22 mouse cellular contexts compared by ENCODE assay signal in genomic region chr16:17642311-17642710, GRCm38 (mm10). TPM values are rescaled to one million over a fixed set of nuclear protein-coding genes. Genes with fewer than 3 reads are reported as not detected.
DNase-seq lines count a peak whose midpoint lies in the region; ATAC-seq and TF ChIP-seq lines count a peak whose summit lies in the region.
"Had no signal": no experiment of that assay in that cellular context is flagged by ENCODE, and none has a peak within 500 bp of the region (broad histone marks: within the 10 kb centered on the region; RNA-seq: fewer than 3 reads in every experiment).

No protein-coding gene starts in this region.

- WGBS in hindbrain, embryonic 12.5 days, result 94% methylated on average over 8 of the region's 8 CpGs
- 86% methylated on average over 8 of the region's 8 CpGs for WGBS in hindbrain, embryonic 14.5 days
- 90% methylated on average over 8 of the region's 8 CpGs for WGBS in midbrain, postnatal 0 days
- 96% methylated on average over 8 of the region's 8 CpGs for WGBS in midbrain, embryonic 10.5 days

- H3K27ac ChIP-seq in hindbrain, embryonic 12.5 days, result 0 out of 2 replicates have a peak overlapping the region, but pooled peaks have one; percentile 8
- H3K27ac ChIP-seq in hindbrain, embryonic 14.5 days, result no peak overlapping the region
- no peak overlapping the region for H3K27ac ChIP-seq in midbrain, postnatal 0 days (ENCODE audit: low read depth, low read length)
- no peak overlapping the region for H3K27ac ChIP-seq in midbrain, embryonic 10.5 days (replicated peaks)
- H3K27ac ChIP-seq: embryonic facial prominence, embryonic 13.5 days; limb, embryonic 10.5 days; liver, embryonic 13.5 days; neural tube, embryonic 13.5 days; stomach, embryonic 15.5 days had no signal

- H3K27me3 ChIP-seq in hindbrain, embryonic 12.5 days, result no peaks in the 10 kb centered on the region
- H3K27me3 ChIP-seq in hindbrain, embryonic 14.5 days (ENCODE audit: control insufficient read depth, insufficient read depth, low read length), result no peaks in the 10 kb centered on the region
- H3K27me3 ChIP-seq in midbrain, postnatal 0 days (ENCODE audit: insufficient read depth, low read length), result no peaks in the 10 kb centered on the region
- no peaks in the 10 kb centered on the region; the same call in 1 of the 2 replicates for H3K27me3 ChIP-seq in midbrain, embryonic 10.5 days (ENCODE audit: low read depth, poor library complexity, severe bottlenecking)
- H3K27me3 ChIP-seq: CH12.LX; embryonic facial prominence, embryonic 13.5 days; liver, embryonic 13.5 days; neural tube, embryonic 13.5 days; stomach, embryonic 15.5 days had no signal

- ATAC-seq in hindbrain, embryonic 12.5 days (ENCODE audit: low FRiP score), result no peak
- no peak for ATAC-seq in hindbrain, embryonic 14.5 days (ENCODE audit: low FRiP score)
- ATAC-seq in midbrain, postnatal 0 days (ENCODE audit: low FRiP score), result no peak
- ATAC-seq: forebrain, embryonic 16.5 days; intestine, embryonic 16.5 days had no signal

- peaks cover 65% of the 10 kb centered on the region for H3K36me3 ChIP-seq in hindbrain, embryonic 12.5 days
- peaks cover 67% of the 10 kb centered on the region for H3K36me3 ChIP-seq in hindbrain, embryonic 14.5 days (replicated peaks; ENCODE audit: control insufficient read depth, insufficient read depth)
- H3K36me3 ChIP-seq in midbrain, postnatal 0 days (ENCODE audit: insufficient read depth, low read length), result peaks cover 45% of the 10 kb centered on the region
- peaks cover 66% of the 10 kb centered on the region for H3K36me3 ChIP-seq in midbrain, embryonic 10.5 days

- TF ChIP-seq CTCF in midbrain, postnatal 0 days (IDR thresholded peaks at IDR 0.05), result no peak

- no peak overlapping the region for H3K9ac ChIP-seq in hindbrain, embryonic 12.5 days
- H3K9ac ChIP-seq in hindbrain, embryonic 14.5 days, result no peak overlapping the region
- H3K9ac ChIP-seq in midbrain, postnatal 0 days (replicated peaks; ENCODE audit: low read length, poor library complexity, severe bottlenecking), result no peak overlapping the region
- H3K9ac ChIP-seq: embryonic facial prominence, embryonic 13.5 days; liver, embryonic 13.5 days; neural tube, embryonic 13.5 days; stomach, embryonic 15.5 days had no signal

- peaks cover 11% of the 10 kb centered on the region for H3K4me1 ChIP-seq in hindbrain, embryonic 12.5 days
- H3K4me1 ChIP-seq in hindbrain, embryonic 14.5 days (replicated peaks; ENCODE audit: control insufficient read depth, insufficient read depth, low read length), result peaks cover 10% of the 10 kb centered on the region
- H3K4me1 ChIP-seq in midbrain, postnatal 0 days (ENCODE audit: insufficient read depth, low read length), result 0 out of 2 replicates have a peak, but pooled peaks cover 4% of the 10 kb centered on the region
- peaks cover 15% of the 10 kb centered on the region for H3K4me1 ChIP-seq in midbrain, embryonic 10.5 days

- DNase-seq in hindbrain, embryonic 14.5 days (ENCODE audit: low spot score), result no peak
- peak; percentile 46 for DNase-seq in midbrain, postnatal 0 days (ENCODE audit: low spot score)
- DNase-seq in midbrain, embryonic 10.5 days (ENCODE audit: low spot score), result no peak
- DNase-seq in cerebellum, postnatal 14 days, result peak; percentile 85 to 89
- no peak for DNase-seq in neural tube, embryonic 10.5 days (ENCODE audit: extremely low spot score, low spot score)
- DNase-seq in gastrocnemius, adult 8-10 months (ENCODE audit: low spot score in 2 of 2), result no peak
- DNase-seq in lung, postnatal 25 days (ENCODE audit: low spot score), result no peak
- DNase-seq: adrenal gland, adult 2 months; heart, postnatal 4 days; liver, embryonic 13.5 days; spleen, adult 18-20 months; thymus, postnatal 14 days had no signal

- no peak overlapping the region for H3K4me3 ChIP-seq in hindbrain, embryonic 12.5 days
- H3K4me3 ChIP-seq in hindbrain, embryonic 14.5 days (replicated peaks; ENCODE audit: low read length), result no peak overlapping the region
- no peak overlapping the region for H3K4me3 ChIP-seq in midbrain, postnatal 0 days (ENCODE audit: low read depth, low read length)
- H3K4me3 ChIP-seq in midbrain, embryonic 10.5 days, result no peak overlapping the region
- H3K4me3 ChIP-seq: embryonic facial prominence, embryonic 13.5 days; limb, embryonic 10.5 days; liver, embryonic 13.5 days; neural tube, embryonic 13.5 days; stomach, embryonic 15.5 days had no signal

- no peaks in the 10 kb centered on the region for H3K9me3 ChIP-seq in hindbrain, embryonic 12.5 days (replicated peaks)
- H3K9me3 ChIP-seq in hindbrain, embryonic 14.5 days (ENCODE audit: control insufficient read depth, low read length), result no peaks in the 10 kb centered on the region
- no peaks in the 10 kb centered on the region for H3K9me3 ChIP-seq in midbrain, postnatal 0 days (ENCODE audit: low read length)
- H3K9me3 ChIP-seq in midbrain, embryonic 10.5 days (replicated peaks), result no peaks in the 10 kb centered on the region
- H3K9me3 ChIP-seq: embryonic facial prominence, embryonic 13.5 days; limb, embryonic 10.5 days; liver, embryonic 13.5 days; neural tube, embryonic 13.5 days; stomach, embryonic 15.5 days had no signal

- no peak overlapping the region for H3K4me2 ChIP-seq in hindbrain, embryonic 12.5 days (replicated peaks)
- no peak overlapping the region for H3K4me2 ChIP-seq in hindbrain, embryonic 14.5 days (replicated peaks)
- no peak overlapping the region for H3K4me2 ChIP-seq in midbrain, postnatal 0 days (ENCODE audit: low read depth, low read length, poor library complexity, severe bottlenecking)
- H3K4me2 ChIP-seq: embryonic facial prominence, embryonic 13.5 days; liver, embryonic 13.5 days; neural tube, embryonic 13.5 days; stomach, embryonic 15.5 days had no signal

RNA-seq across cellular contexts. Expression of gene Ccdc74a, which starts 4.0 kb away (rescaled TPM):
- polyA plus RNA-seq in hindbrain, embryonic 12.5 days (2016; fragmentation: Nextera tagmentation; extraction: Ambion mirVana), result 8.1 and 9.6 TPM in 2 replicates
- polyA plus RNA-seq in hindbrain, embryonic 14.5 days (2014; fragmentation: Nextera tagmentation; extraction: Ambion mirVana), result 7.8 and 11.7 TPM in 2 replicates
- total RNA-seq in midbrain, postnatal 0 days (2014; rRNA removed), result 22.5 and 25.3 TPM in 2 replicates
- 30.8 and 35.5 TPM in 2 replicates for polyA plus RNA-seq in midbrain, postnatal 0 days (2015; fragmentation: Nextera tagmentation; extraction: Ambion mirVana)
- 6.4 and 8.1 TPM in 2 replicates for polyA plus RNA-seq in midbrain, embryonic 10.5 days (2016; fragmentation: Nextera tagmentation; extraction: Ambion mirVana)
- under 1 TPM in 2 of 4 experiments, not detected in 2; 0.41 to 0.81 TPM for total RNA-seq in gastrocnemius, adult 8-10 months (2022)
- total RNA-seq: CH12.LX; granulocyte monocyte progenitor cell, adult 5-6 weeks; megakaryocyte, adult 5-6 weeks had no signal

RNA-seq across cellular contexts. Expression of gene Smpd4, which starts 23.2 kb away (rescaled TPM):
- polyA plus RNA-seq in hindbrain, embryonic 12.5 days (2016; fragmentation: Nextera tagmentation; extraction: Ambion mirVana), result 35.1 and 37.0 TPM in 2 replicates
- 22.3 and 24.5 TPM in 2 replicates for polyA plus RNA-seq in hindbrain, embryonic 14.5 days (2014; fragmentation: Nextera tagmentation; extraction: Ambion mirVana)
- 49.9 and 58.5 TPM in 2 replicates for total RNA-seq in midbrain, postnatal 0 days (2014; rRNA removed)
- 23.4 and 24.7 TPM in 2 replicates for polyA plus RNA-seq in midbrain, postnatal 0 days (2015; fragmentation: Nextera tagmentation; extraction: Ambion mirVana)
- polyA plus RNA-seq in midbrain, embryonic 10.5 days (2016; fragmentation: Nextera tagmentation; extraction: Ambion mirVana), result 47.3 and 52.2 TPM in 2 replicates
- total RNA-seq in gastrocnemius, adult 8-10 months (2022), result 10 to 100 TPM in 3 of 4 experiments, 1 to 10 TPM in 1; 8.8 to 13.8 (median 12.1) TPM

RNA-seq across cellular contexts. Expression of gene Slc7a4, which starts 59.3 kb away (rescaled TPM):
- polyA plus RNA-seq in hindbrain, embryonic 12.5 days (2016; fragmentation: Nextera tagmentation; extraction: Ambion mirVana), result 6.8 and 7.8 TPM in 2 replicates
- polyA plus RNA-seq in hindbrain, embryonic 14.5 days (2014; fragmentation: Nextera tagmentation; extraction: Ambion mirVana), result 41.2 and 42.0 TPM in 2 replicates
- 69.7 and 76.6 TPM in 2 replicates for total RNA-seq in midbrain, postnatal 0 days (2014; rRNA removed)
- polyA plus RNA-seq in midbrain, postnatal 0 days (2015; fragmentation: Nextera tagmentation; extraction: Ambion mirVana), result 45.7 and 46.5 TPM in 2 replicates
- polyA plus RNA-seq in midbrain, embryonic 10.5 days (2016; fragmentation: Nextera tagmentation; extraction: Ambion mirVana), result 2.4 and 2.6 TPM in 2 replicates
- total RNA-seq in gastrocnemius, adult 8-10 months (2022), result under 1 TPM in 2 of 4 experiments, not detected in 2; 0.19 to 0.40 TPM

Comparison
In these comparisons a context has a peak if more than half of its experiments do, and no peak if none do; other contexts are left out.
1. DNase-seq: peak in midbrain, postnatal 0 days (single experiment) and cerebellum, postnatal 14 days (2 of 2); none in hindbrain, embryonic 14.5 days (single experiment), midbrain, embryonic 10.5 days (single experiment), neural tube, embryonic 10.5 days (single experiment), gastrocnemius, adult 8-10 months (0 of 2) and lung, postnatal 25 days (single experiment).